In the genomic region with DNA sequence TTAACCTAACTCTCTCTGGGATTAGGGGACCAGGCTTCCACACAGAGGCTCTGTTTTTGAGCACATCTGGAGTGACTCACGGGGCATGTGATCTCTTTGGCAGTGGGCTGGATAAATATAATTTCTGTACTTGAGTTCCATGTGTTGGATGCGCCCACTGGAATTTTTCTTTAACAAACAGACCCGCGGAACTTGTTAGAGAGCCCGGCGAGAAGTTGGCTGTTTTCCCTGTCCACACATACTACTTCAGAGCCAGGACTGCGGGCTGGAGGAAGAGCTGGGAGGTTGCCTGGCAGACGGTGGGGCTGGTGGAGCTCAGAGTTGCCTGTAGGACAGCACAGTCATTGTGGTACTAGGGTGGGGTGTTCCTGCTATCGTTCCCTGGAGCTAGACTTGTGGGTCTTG, we compare ENCODE assay signal across 8 mouse cellular contexts. TPM values are rescaled to one million over a fixed set of nuclear protein-coding genes. Genes with fewer than 3 reads are reported as not detected.
DNase-seq lines count a peak whose midpoint lies in the region; ATAC-seq and TF ChIP-seq lines count a peak whose summit lies in the region.

Gene Fam180a, minus strand, starts transcription at position 31 of the 405 bp plus-strand sequence.

- intact Hi-C loops in left cerebral cortex, adult 2 months (cut with DNase I), result no loop called here

- no peaks in the 10 kb centered on the region for H3K27me3 ChIP-seq in hindbrain, embryonic 10.5 days (ENCODE audit: insufficient read depth, poor library complexity, severe bottlenecking)
- H3K27me3 ChIP-seq in midbrain, embryonic 15.5 days (replicated peaks), result no peaks in the 10 kb centered on the region
- no peaks in the 10 kb centered on the region for H3K27me3 ChIP-seq in forebrain, embryonic 14.5 days (replicated peaks; ENCODE audit: control insufficient read depth, insufficient read depth, low read length)

- no peaks in the 10 kb centered on the region for H3K36me3 ChIP-seq in hindbrain, embryonic 10.5 days
- no peaks in the 10 kb centered on the region for H3K36me3 ChIP-seq in midbrain, embryonic 15.5 days (replicated peaks)
- H3K36me3 ChIP-seq in forebrain, embryonic 14.5 days (ENCODE audit: control insufficient read depth, insufficient read depth, low read length), result no peaks in the 10 kb centered on the region

- 87% methylated on average over 9 of the region's 9 CpGs for WGBS in hindbrain, embryonic 10.5 days
- 80% methylated on average over 9 of the region's 9 CpGs for WGBS in midbrain, embryonic 15.5 days
- WGBS in forebrain, embryonic 14.5 days, result 86% methylated on average over 9 of the region's 9 CpGs

- ATAC-seq in midbrain, embryonic 15.5 days (replicated peaks), result no peak
- ATAC-seq in forebrain, embryonic 14.5 days, result no peak

- H3K9ac ChIP-seq in midbrain, embryonic 15.5 days, result no peak within 1 kb of the TSS
- no peak within 1 kb of the TSS for H3K9ac ChIP-seq in forebrain, embryonic 14.5 days (ENCODE audit: low read length)

- H3K4me3 ChIP-seq in left cerebral cortex, adult 2 months, result no peak within 1 kb of the TSS
- no peak within 1 kb of the TSS for H3K4me3 ChIP-seq in hindbrain, embryonic 10.5 days
- no peak within 1 kb of the TSS for H3K4me3 ChIP-seq in midbrain, embryonic 15.5 days
- H3K4me3 ChIP-seq in forebrain, embryonic 14.5 days (ENCODE audit: low read depth, low read length), result no peak within 1 kb of the TSS

- no peaks in the 10 kb centered on the region for H3K9me3 ChIP-seq in hindbrain, embryonic 10.5 days
- H3K9me3 ChIP-seq in midbrain, embryonic 15.5 days, result no peaks in the 10 kb centered on the region
- H3K9me3 ChIP-seq in forebrain, embryonic 14.5 days (replicated peaks; ENCODE audit: control insufficient read depth, low read length), result no peaks in the 10 kb centered on the region

- no peak within 1 kb of the TSS for H3K4me2 ChIP-seq in midbrain, embryonic 15.5 days
- H3K4me2 ChIP-seq in forebrain, embryonic 14.5 days (ENCODE audit: low read length), result no peak within 1 kb of the TSS

- 0 out of 2 replicates have a peak, but pooled peaks cover 3% of the 10 kb centered on the region for H3K4me1 ChIP-seq in hindbrain, embryonic 10.5 days (replicated peaks)
- H3K4me1 ChIP-seq in midbrain, embryonic 15.5 days, result no peaks in the 10 kb centered on the region
- H3K4me1 ChIP-seq in forebrain, embryonic 14.5 days (ENCODE audit: control insufficient read depth, insufficient read depth, low read length), result no peaks in the 10 kb centered on the region

- no peak within 1 kb of the TSS for H3K27ac ChIP-seq in left cerebral cortex, adult 2 months
- H3K27ac ChIP-seq in hindbrain, embryonic 10.5 days, result no peak within 1 kb of the TSS
- H3K27ac ChIP-seq in midbrain, embryonic 15.5 days, result no peak within 1 kb of the TSS
- no peak within 1 kb of the TSS for H3K27ac ChIP-seq in forebrain, embryonic 14.5 days (ENCODE audit: low read depth, low read length)

- TF ChIP-seq CTCF in left cerebral cortex, adult 2 months (IDR thresholded peaks at IDR 0.05), result no peak

- DNase-seq in ovary, adult 18-20 months (ENCODE audit: low spot score), result peak; percentile 69
- DNase-seq in ovary, postnatal 10 days (ENCODE audit: low spot score), result no peak
- DNase-seq in heart, adult 8-10 months (ENCODE audit: low spot score), result peak; percentile 57
- DNase-seq in left cerebral cortex, adult 2 months (ENCODE audit: extremely low spot score in 1 of 2, low spot score in 2 of 2), result peak; percentile 15 to 31
- DNase-seq in right cerebral cortex, adult 2 months (ENCODE audit: low spot score in 2 of 2), result peak; percentile 38 to 43
- no peak for DNase-seq in hindbrain, embryonic 10.5 days (ENCODE audit: low spot score)
- no peak for DNase-seq in forebrain, embryonic 14.5 days (ENCODE audit: low spot score)

RNA-seq across cellular contexts. Expression of gene Fam180a, which starts in this region (rescaled TPM):
- under 1 TPM; 0.44 to 0.62 (median 0.53) TPM for total RNA-seq in heart, adult 8-10 months (2022)
- total RNA-seq in left cerebral cortex, adult 2 months (2021), result 1 to 10 TPM; 3.5 to 4.4 TPM
- not detected in 2 replicates for polyA plus RNA-seq in hindbrain, embryonic 10.5 days (2016; fragmentation: Nextera tagmentation; extraction: Ambion mirVana)
- 1.7 and 2.5 TPM in 2 replicates for polyA plus RNA-seq in midbrain, embryonic 15.5 days (2015; fragmentation: Nextera tagmentation; extraction: Ambion mirVana)
- 0.66 and 1.5 TPM in 2 replicates for polyA plus RNA-seq in forebrain, embryonic 14.5 days (2014; fragmentation: Nextera tagmentation; extraction: Ambion mirVana)

Comparison
In these comparisons a context has a peak if more than half of its experiments do, and no peak if none do; other contexts are left out.
1. DNase-seq: peak in ovary, adult 18-20 months (single experiment), left cerebral cortex, adult 2 months (2 of 2) and right cerebral cortex, adult 2 months (2 of 2); none in ovary, postnatal 10 days (single experiment), hindbrain, embryonic 10.5 days (single experiment) and forebrain, embryonic 14.5 days (single experiment).
2. Peak in DNase-seq in heart, adult 8-10 months; RNA of the gene not detected or under 1 TPM.